Mouse (Mus musculus): ENCODE data around the gene Gm28035.

DNA sequence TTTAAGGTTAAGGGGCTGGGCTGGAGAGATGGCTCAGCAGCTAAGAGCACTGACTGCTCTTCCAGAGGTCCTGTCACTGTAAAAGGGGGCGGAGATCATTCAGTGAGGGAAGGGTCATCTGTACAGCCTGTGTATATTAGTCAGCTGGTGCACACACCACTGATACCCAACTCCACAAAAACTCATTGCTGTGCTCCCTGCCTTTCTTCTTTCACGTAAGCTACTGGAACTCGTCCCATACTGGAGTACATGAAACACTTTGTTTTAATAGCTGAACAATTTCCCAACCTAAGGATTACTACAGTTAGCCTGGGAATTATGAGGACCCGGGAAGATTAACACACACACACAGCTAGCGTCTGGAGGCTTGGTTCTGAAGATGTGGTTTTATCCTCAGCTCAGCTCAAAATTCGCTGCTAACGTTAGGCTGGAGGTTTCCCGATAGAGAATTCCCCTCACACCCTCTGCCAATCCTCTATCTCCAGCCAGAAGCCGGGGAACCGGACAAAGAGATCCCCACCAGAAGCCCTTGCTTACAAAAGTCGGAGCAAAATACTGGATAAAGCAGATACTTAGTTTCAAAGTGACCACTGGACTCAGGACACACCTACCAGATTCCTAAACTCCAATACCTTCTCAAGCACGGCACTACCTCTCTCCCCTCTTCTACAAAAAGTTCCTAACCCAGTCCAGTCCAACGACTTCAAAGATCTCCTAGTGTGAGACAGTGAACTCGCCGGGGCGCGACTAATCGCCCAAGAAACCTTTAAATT, 3.8 kb upstream of the Gm28035 start:
- no peak for TF ChIP-seq CTCF (IDR thresholded peaks at IDR 0.05)
- TF ChIP-seq POLR2A (IDR thresholded peaks at IDR 0.05; ENCODE audit: insufficient read depth, low read depth, low read length) = no peak
